Mouse (Mus musculus): ENCODE results near the gene B630019K06Rik. TPM values are rescaled to one million over a fixed set of nuclear protein-coding genes. Genes with fewer than 3 reads are reported as not detected.

The B630019K06Rik gene
- polyA plus RNA-seq, 1 experiment, result 0.99 TPM

GRCm38 (mm10) chrX:8893182-8893651, 1.0 kb downstream of the B630019K06Rik start:
- no peaks in the 10 kb centered on the region for H3K36me3 ChIP-seq (ENCODE audit: control insufficient read depth, insufficient read depth, low read length)
- H3K4me3 ChIP-seq (ENCODE audit: extremely low read depth, insufficient read depth, insufficient read length), result peak overlapping the region; percentile 50; the same call in 1 of the 2 replicates
- no peak for TF ChIP-seq POLR2A (IDR thresholded peaks at IDR 0.05; ENCODE audit: low read depth, low read length)
- TF ChIP-seq CTCF (IDR thresholded peaks at IDR 0.05; ENCODE audit: extremely low read depth, insufficient read depth, insufficient read length, insufficient replicate concordance), result no peak
- no peak overlapping the region for H3K27ac ChIP-seq (ENCODE audit: insufficient read depth, low read length)
- WGBS, result 35% methylated on average over 42 of the region's 42 CpGs
- peak in 1 of 2 experiments; percentile 2 for DNase-seq (ENCODE audit: low read depth in 1 of 2, low spot score in 2 of 2)
- H3K27me3 ChIP-seq (ENCODE audit: control insufficient read depth, insufficient read depth, low read length), result no peaks in the 10 kb centered on the region
- no peaks in the 10 kb centered on the region; the same call in 1 of the 2 replicates for H3K4me1 ChIP-seq (ENCODE audit: control insufficient read depth, insufficient read depth, insufficient read length)

DNA sequence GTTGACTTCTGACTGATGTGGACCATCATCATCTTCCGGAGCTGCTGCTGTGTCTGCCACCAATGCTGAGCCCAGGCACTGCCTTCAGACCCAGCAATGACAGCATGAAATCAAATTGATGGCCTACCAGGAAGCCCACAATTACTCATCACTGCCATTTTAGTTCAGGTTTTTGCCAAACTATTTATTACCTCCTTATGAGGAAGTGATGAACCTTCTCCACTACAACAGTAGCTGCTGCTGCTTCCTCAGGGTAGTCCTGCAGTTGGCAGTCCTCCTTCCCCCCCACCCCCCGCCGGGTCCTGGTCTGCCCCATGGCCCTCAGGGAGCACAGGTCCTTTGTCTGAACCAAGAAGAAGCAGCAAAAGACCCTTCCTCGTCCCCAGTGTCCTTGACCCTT, 8.6 kb downstream of the B630019K06Rik start:
- TF ChIP-seq CTCF (IDR thresholded peaks at IDR 0.05; ENCODE audit: extremely low read depth, insufficient read depth, insufficient read length, insufficient replicate concordance), result no peak
- TF ChIP-seq POLR2A (IDR thresholded peaks at IDR 0.05; ENCODE audit: low read depth, low read length), result no peak
- no peaks in the 10 kb centered on the region for H3K27me3 ChIP-seq (ENCODE audit: control insufficient read depth, insufficient read depth, low read length)
- no peaks in the 10 kb centered on the region for H3K36me3 ChIP-seq (ENCODE audit: control insufficient read depth, insufficient read depth, low read length)
- H3K4me1 ChIP-seq (ENCODE audit: control insufficient read depth, insufficient read depth, insufficient read length), result no peaks in the 10 kb centered on the region
- no peak overlapping the region for H3K27ac ChIP-seq (ENCODE audit: insufficient read depth, low read length)
- no peak overlapping the region for H3K4me3 ChIP-seq (ENCODE audit: extremely low read depth, insufficient read depth, insufficient read length)
- DNase-seq (ENCODE audit: low read depth in 1 of 2, low spot score in 2 of 2), result no peak
- 61% methylated on average over 4 of the region's 4 CpGs for WGBS

DNA sequence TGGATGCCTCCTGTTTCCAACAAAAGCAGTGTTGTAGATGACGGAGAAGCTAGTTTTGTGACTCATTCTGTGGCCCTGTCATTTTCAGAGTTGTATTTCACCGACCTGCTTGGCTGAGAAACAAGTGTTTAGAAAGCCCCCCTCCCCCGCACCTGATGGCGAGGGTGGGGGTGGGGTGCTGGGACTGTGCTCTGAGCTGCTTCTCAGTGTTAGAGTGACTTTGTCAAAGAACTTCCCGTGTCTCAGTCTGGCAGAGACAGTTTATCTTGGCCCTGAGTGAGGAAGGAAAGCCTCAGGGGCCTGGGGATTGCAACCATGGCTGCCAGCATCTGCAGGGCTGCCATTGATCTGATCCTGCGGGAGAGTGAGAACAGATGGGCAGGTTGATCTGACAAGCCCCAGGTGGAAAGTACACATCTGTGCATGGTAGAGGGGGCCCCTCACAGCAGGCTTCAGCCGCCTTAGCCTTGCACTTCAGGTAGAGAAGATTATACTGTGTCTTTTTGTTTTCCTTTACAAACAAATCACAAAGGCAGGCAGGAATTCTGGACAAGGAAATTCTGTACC, 9.8 kb downstream of the B630019K06Rik start:
- Histone ChIP-seq H3K4me1 (ENCODE audit: control insufficient read depth, insufficient read depth, insufficient read length) (no peaks in the 10 kb centered on the region), H3K27ac (ENCODE audit: insufficient read depth, low read length) (no peak overlapping the region), H3K36me3 (ENCODE audit: control insufficient read depth, insufficient read depth, low read length) (no peaks in the 10 kb centered on the region), H3K4me3 (ENCODE audit: extremely low read depth, insufficient read depth, insufficient read length) (no peak overlapping the region), H3K27me3 (ENCODE audit: control insufficient read depth, insufficient read depth, low read length) (no peaks in the 10 kb centered on the region)
- no peak for DNase-seq (ENCODE audit: low read depth in 1 of 2, low spot score in 2 of 2)
- WGBS, result 51% methylated on average over 7 of the region's 7 CpGs
- no peak for TF ChIP-seq CTCF (IDR thresholded peaks at IDR 0.05; ENCODE audit: extremely low read depth, insufficient read depth, insufficient read length, insufficient replicate concordance)
- no peak for TF ChIP-seq POLR2A (IDR thresholded peaks at IDR 0.05; ENCODE audit: low read depth, low read length)

DNA sequence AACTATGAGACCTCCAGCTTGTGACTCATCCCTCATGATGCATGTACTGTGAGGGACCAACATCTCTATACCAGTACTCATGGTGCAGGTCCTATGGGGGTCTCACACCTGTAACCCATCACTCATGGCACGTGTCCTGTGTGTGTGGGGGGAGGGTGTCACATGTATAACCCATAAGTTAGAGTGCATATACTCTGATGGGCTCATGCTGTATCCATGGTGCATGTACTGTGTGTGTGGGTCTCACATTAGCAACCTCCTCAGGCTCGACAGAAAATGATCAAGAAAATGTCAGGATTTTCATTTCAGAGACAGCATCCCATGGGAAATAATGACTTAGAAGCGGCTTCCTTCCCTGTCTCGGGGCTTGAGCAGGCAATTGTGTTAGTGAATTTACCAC, 28.9 kb downstream of the B630019K06Rik start:
- Histone ChIP-seq H3K36me3 (ENCODE audit: control insufficient read depth, insufficient read depth, low read length) (no peaks in the 10 kb centered on the region), H3K4me3 (ENCODE audit: extremely low read depth, insufficient read depth, insufficient read length) (no peak overlapping the region), H3K27me3 (ENCODE audit: control insufficient read depth, insufficient read depth, low read length) (no peaks in the 10 kb centered on the region), H3K27ac (ENCODE audit: insufficient read depth, low read length) (no peak overlapping the region), H3K4me1 (ENCODE audit: control insufficient read depth, insufficient read depth, insufficient read length) (no peaks in the 10 kb centered on the region)
- WGBS, result 60% methylated on average over 4 of the region's 4 CpGs
- no peak for DNase-seq (ENCODE audit: low read depth in 1 of 2, low spot score in 2 of 2)
- TF ChIP-seq POLR2A (IDR thresholded peaks at IDR 0.05; ENCODE audit: low read depth, low read length) (no peak), CTCF (IDR thresholded peaks at IDR 0.05; ENCODE audit: extremely low read depth, insufficient read depth, insufficient read length, insufficient replicate concordance) (no peak)

GRCm38 (mm10) chrX:8921813-8922607, 29.8 kb downstream of the B630019K06Rik start:
- 55% methylated on average over 9 of the region's 9 CpGs for WGBS
- no peak for DNase-seq (ENCODE audit: low read depth in 1 of 2, low spot score in 2 of 2)
- H3K27ac ChIP-seq (ENCODE audit: insufficient read depth, low read length), result no peak overlapping the region
- H3K4me1 ChIP-seq (ENCODE audit: control insufficient read depth, insufficient read depth, insufficient read length), result no peaks in the 10 kb centered on the region
- H3K4me3 ChIP-seq (ENCODE audit: extremely low read depth, insufficient read depth, insufficient read length), result no peak overlapping the region
- peak; percentile 3; the same call in 1 of the 2 replicates for TF ChIP-seq CTCF (IDR thresholded peaks at IDR 0.05; ENCODE audit: extremely low read depth, insufficient read depth, insufficient read length, insufficient replicate concordance)
- TF ChIP-seq POLR2A (IDR thresholded peaks at IDR 0.05; ENCODE audit: low read depth, low read length), result no peak
- H3K36me3 ChIP-seq (ENCODE audit: control insufficient read depth, insufficient read depth, low read length), result no peaks in the 10 kb centered on the region
- no peaks in the 10 kb centered on the region for H3K27me3 ChIP-seq (ENCODE audit: control insufficient read depth, insufficient read depth, low read length)

DNA sequence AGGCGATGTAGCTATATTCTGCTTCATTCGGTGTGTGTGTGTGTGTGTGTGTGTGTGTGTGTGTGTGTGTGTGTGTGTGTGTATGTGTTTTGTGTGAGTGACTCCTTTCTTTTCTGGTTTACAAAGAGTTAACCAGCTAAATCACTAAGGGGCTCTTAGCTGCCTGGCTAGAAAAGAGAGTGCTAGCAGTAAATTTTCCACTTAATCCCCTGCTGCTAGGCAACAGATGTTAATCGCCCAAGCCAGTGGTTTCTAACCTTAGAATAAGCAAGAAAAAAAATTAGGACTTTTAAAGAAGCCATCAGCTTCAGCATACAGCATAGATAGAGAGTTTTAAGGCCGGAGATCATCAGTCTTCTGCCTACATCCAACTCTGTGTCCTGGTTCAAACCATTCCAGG, 35.1 kb downstream of the B630019K06Rik start:
- no peak overlapping the region for H3K4me3 ChIP-seq (ENCODE audit: extremely low read depth, insufficient read depth, insufficient read length)
- 50% methylated on average over 4 of the region's 4 CpGs for WGBS
- no peaks in the 10 kb centered on the region for H3K4me1 ChIP-seq (ENCODE audit: control insufficient read depth, insufficient read depth, insufficient read length)
- no peak for DNase-seq (ENCODE audit: low read depth in 1 of 2, low spot score in 2 of 2)
- H3K27ac ChIP-seq (ENCODE audit: insufficient read depth, low read length), result no peak overlapping the region
- no peaks in the 10 kb centered on the region for H3K27me3 ChIP-seq (ENCODE audit: control insufficient read depth, insufficient read depth, low read length)
- no peaks in the 10 kb centered on the region for H3K36me3 ChIP-seq (ENCODE audit: control insufficient read depth, insufficient read depth, low read length)
- TF ChIP-seq CTCF (IDR thresholded peaks at IDR 0.05; ENCODE audit: extremely low read depth, insufficient read depth, insufficient read length, insufficient replicate concordance), result no peak
- no peak for TF ChIP-seq POLR2A (IDR thresholded peaks at IDR 0.05; ENCODE audit: low read depth, low read length)

DNA sequence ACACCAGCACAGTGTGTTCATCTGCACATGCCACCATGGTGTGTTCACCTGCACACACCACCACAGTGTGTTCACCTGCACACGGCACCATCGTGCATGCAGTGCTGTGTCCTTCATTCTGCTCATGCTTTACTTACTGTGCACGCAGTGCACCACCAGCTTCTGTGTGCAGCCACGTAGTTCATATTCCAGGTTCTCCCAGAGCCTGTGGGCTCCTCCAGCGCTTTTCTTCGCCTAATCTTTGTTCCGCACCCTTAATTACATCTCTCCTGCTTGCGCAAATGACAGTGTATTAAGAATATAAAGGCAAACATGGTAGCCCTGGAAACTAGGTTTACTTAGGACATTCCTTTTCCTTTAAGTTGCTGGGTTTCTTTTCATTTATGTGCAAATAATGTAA, 51.9 kb downstream of the B630019K06Rik start:
- H3K27ac ChIP-seq (ENCODE audit: insufficient read depth, low read length), result no peak overlapping the region
- H3K4me1 ChIP-seq (ENCODE audit: control insufficient read depth, insufficient read depth, insufficient read length), result no peaks in the 10 kb centered on the region
- TF ChIP-seq POLR2A (IDR thresholded peaks at IDR 0.05; ENCODE audit: low read depth, low read length) (no peak), CTCF (IDR thresholded peaks at IDR 0.05; ENCODE audit: extremely low read depth, insufficient read depth, insufficient read length, insufficient replicate concordance) (no peak)
- H3K27me3 ChIP-seq (ENCODE audit: control insufficient read depth, insufficient read depth, low read length), result no peaks in the 10 kb centered on the region
- H3K36me3 ChIP-seq (ENCODE audit: control insufficient read depth, insufficient read depth, low read length), result no peaks in the 10 kb centered on the region
- WGBS, result 87% methylated on average over 8 of the region's 8 CpGs
- no peak for DNase-seq (ENCODE audit: low read depth in 1 of 2, low spot score in 2 of 2)
- no peak overlapping the region for H3K4me3 ChIP-seq (ENCODE audit: extremely low read depth, insufficient read depth, insufficient read length)

Other genes starting within 250 kb of the B630019K06Rik start
- not detected in 2 replicates for gene Ssxb8, start 201.5 kb upstream of the B630019K06Rik start, polyA plus RNA-seq (2012; rRNA removed)
- not detected in 2 replicates for gene Ssx9, start 143.9 kb upstream of the B630019K06Rik start, polyA plus RNA-seq (2012; rRNA removed)
- gene Ssxb5, start 88.7 kb upstream of the B630019K06Rik start, polyA plus RNA-seq (2012; rRNA removed), result not detected in 2 replicates
- gene Gm6592, start 48.4 kb upstream of the B630019K06Rik start, polyA plus RNA-seq (2012; rRNA removed), result not detected in 2 replicates
- not detected in 2 replicates for gene Gm5751, start 18.1 kb upstream of the B630019K06Rik start, polyA plus RNA-seq (2012; rRNA removed)
- gene Fthl17b, start 70.6 kb downstream of the B630019K06Rik start, polyA plus RNA-seq (2012; rRNA removed), result not detected in 2 replicates
- not detected in 2 replicates for gene Fthl17c, start 84.2 kb downstream of the B630019K06Rik start, polyA plus RNA-seq (2012; rRNA removed)
- gene Fthl17d, start 94.4 kb downstream of the B630019K06Rik start, polyA plus RNA-seq (2012; rRNA removed), result not detected in 2 replicates
- not detected in 2 replicates for gene Fthl17e, start 141.1 kb downstream of the B630019K06Rik start, polyA plus RNA-seq (2012; rRNA removed)
- gene Fthl17f, start 170.6 kb downstream of the B630019K06Rik start, polyA plus RNA-seq (2012; rRNA removed), result not detected in 2 replicates
- not detected in 2 replicates for gene 4930402K13Rik, start 212.2 kb downstream of the B630019K06Rik start, polyA plus RNA-seq (2012; rRNA removed)